Mouse (Mus musculus): ENCODE results near the gene Kif23. TPM values are rescaled to one million over a fixed set of nuclear protein-coding genes. Genes with fewer than 3 reads are reported as not detected.

Gene Kif23
- total and polyA plus RNA-seq, 2 experiments from 2014 or later: 4.4 to 5.8 TPM

DNA sequence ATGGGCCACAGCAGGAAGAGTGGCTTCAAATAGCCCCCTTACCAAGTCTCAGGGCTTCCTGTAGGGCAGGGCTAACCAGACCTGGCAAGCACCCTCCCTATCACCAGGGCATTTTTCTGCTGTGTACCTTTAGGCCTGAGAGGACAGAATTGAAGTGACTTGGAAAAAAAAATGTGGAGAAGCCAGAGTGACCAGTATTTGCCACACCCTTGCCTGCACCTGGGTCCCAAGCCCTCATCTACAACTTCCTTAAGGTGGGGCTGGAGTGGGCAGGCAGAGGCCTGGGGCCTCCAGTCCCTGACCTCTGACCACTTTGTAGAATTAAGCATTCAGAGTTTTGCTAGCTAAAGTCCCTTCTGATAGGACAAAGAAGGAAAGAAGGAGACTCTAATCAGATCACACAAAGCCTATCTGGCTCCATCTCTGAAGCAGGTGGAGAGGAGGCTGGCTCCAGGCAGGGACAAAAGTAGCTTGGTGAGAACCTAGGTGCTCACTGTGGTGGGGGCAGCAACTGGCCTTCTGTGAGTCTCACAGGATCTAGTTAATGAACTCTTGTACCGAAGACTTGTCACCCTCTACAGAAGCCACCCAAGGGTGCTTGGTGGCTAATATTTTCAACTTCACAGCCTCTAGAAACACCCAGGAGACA, 13.5 kb upstream of the Kif23 start:
- H3K9ac ChIP-seq (replicated peaks; ENCODE audit: low read length, poor library complexity, severe bottlenecking): no peak overlapping the region
- ATAC-seq (ENCODE audit: low FRiP score): no peak
- 82% methylated on average over 1 of the region's 1 CpGs for WGBS

DNA sequence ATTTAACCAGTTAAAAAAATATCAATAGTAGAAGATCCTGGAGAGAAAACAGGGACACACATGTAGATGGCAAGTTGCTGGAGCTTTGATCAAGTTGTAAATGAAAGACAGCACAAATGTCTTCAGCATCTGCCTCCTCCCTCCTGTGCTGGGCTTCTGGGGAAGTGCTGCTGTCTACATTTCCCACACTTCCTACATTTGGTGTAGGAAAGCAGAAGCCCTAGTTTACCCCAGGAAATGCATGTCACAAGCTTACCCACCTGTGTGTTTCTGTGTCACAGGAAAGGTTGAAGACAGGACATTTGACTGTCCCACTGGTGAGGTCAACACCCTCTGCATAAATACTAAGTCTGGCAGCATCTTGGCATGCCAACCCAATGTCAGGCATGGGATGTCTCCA, 8.1 kb upstream of the Kif23 start:
- H3K4me2 ChIP-seq (ENCODE audit: low read depth, low read length, poor library complexity, severe bottlenecking): no peak overlapping the region
- no peak for TF ChIP-seq CTCF (IDR thresholded peaks at IDR 0.05)
- H3K4me1 ChIP-seq (ENCODE audit: insufficient read depth, low read length): no peaks in the 10 kb centered on the region
- H3K36me3 ChIP-seq (ENCODE audit: insufficient read depth, low read length): no peaks in the 10 kb centered on the region
- H3K9ac ChIP-seq (replicated peaks; ENCODE audit: low read length, poor library complexity, severe bottlenecking): no peak overlapping the region
- DNase-seq (ENCODE audit: low spot score) (no peak), ATAC-seq (ENCODE audit: low FRiP score) (no peak)
- no peaks in the 10 kb centered on the region for H3K27me3 ChIP-seq (ENCODE audit: insufficient read depth, low read length)
- H3K4me3 ChIP-seq (ENCODE audit: low read depth, low read length): no peak overlapping the region
- H3K9me3 ChIP-seq (ENCODE audit: low read length): no peaks in the 10 kb centered on the region
- no peak overlapping the region for H3K27ac ChIP-seq (ENCODE audit: low read depth, low read length)

More for the DNA sequence above, 13.5 kb upstream of the Kif23 start:
- no peaks in the 10 kb centered on the region for H3K4me1 ChIP-seq (ENCODE audit: insufficient read depth, low read length)
- no peaks in the 10 kb centered on the region for H3K36me3 ChIP-seq (ENCODE audit: insufficient read depth, low read length)
- no peaks in the 10 kb centered on the region for H3K27me3 ChIP-seq (ENCODE audit: insufficient read depth, low read length)
- H3K9me3 ChIP-seq (ENCODE audit: low read length): no peaks in the 10 kb centered on the region
- no peak overlapping the region for H3K4me2 ChIP-seq (ENCODE audit: low read depth, low read length, poor library complexity, severe bottlenecking)
- H3K27ac ChIP-seq (ENCODE audit: low read depth, low read length): no peak overlapping the region
- H3K4me3 ChIP-seq (ENCODE audit: low read depth, low read length): no peak overlapping the region
- no peak for DNase-seq (ENCODE audit: low spot score)
- no peak for TF ChIP-seq CTCF (IDR thresholded peaks at IDR 0.05)

DNA sequence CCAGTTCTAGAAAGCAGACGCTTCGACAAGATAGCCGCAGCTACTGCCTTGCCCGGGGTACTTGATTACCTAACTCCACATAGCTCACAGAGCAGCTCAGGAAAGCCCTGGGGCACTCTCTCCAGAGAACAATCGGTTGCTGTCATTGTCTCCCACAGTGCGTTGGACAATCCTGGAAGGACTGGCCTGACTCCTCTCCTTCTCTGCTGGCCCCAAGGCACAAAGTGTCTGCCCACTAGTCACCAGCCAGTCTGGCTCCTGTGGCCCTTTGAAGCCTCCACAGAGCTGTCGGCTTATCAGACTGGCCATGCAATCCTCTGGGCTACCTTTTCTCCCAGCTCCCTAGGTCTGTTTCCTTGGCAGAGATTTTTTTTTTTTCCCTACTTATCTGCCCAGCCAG, 5.7 kb upstream of the Kif23 start:
- no peak for TF ChIP-seq CTCF (IDR thresholded peaks at IDR 0.05)
- Histone ChIP-seq H3K9me3 (ENCODE audit: low read length) (no peaks in the 10 kb centered on the region), H3K9ac (replicated peaks; ENCODE audit: low read length, poor library complexity, severe bottlenecking) (no peak overlapping the region), H3K27me3 (ENCODE audit: insufficient read depth, low read length) (no peaks in the 10 kb centered on the region), H3K4me1 (ENCODE audit: insufficient read depth, low read length) (no peaks in the 10 kb centered on the region), H3K27ac (ENCODE audit: low read depth, low read length) (no peak overlapping the region), H3K4me2 (ENCODE audit: low read depth, low read length, poor library complexity, severe bottlenecking) (no peak overlapping the region), H3K4me3 (ENCODE audit: low read depth, low read length) (no peak overlapping the region), H3K36me3 (ENCODE audit: insufficient read depth, low read length) (no peaks in the 10 kb centered on the region)
- no peak for DNase-seq (ENCODE audit: low spot score)
- 54% methylated on average over 7 of the region's 7 CpGs for WGBS
- ATAC-seq (ENCODE audit: low FRiP score): no peak

DNA sequence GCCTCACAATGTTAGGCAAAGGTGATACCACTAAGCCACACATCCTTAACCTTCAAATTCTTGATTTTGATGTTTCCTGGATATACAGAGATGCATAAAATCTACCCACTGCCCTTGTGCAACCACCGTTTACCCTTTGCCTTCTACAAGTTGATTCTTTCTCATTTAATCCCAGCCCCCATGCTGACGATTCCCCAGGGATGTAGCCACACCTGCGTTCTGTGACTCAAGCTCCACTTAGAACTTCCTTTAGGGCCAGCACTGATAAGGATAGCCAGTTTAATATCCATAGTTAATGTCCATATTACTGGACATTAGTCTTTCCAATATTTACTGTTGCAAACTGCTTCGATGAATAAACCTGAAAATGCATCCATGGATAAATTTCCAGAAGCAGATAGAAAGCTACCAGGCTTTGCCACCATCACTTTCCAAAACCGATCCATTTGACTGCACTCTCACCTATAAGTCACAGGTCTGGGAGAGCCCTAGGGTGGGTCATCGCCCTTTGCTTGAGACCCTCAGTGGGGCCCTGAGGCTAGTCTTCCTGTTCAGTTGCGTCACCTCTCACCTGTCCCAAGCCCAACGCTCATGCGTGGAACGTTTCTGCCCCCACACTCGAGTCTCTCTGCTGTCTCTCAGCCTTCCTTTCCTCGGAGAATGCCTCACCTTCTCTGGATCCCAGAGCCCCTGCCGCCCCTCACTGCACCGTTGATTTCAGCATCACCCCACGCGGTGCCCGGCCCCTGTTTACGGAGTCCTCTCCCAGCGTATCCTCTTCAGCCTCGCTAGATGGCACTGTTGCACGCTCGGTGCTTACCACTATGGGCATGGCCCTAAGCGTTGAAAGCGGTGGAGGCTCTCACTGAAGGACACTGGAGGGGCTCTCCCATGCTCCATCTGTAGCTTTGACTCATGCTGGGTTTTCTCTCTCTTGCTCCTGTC, 1.1 kb upstream of the Kif23 start:
- ATAC-seq (ENCODE audit: low FRiP score): peak; percentile 77
- Histone ChIP-seq H3K9ac (replicated peaks; ENCODE audit: low read length, poor library complexity, severe bottlenecking) (peak overlapping the region; percentile 54; the same call in 1 of the 2 replicates), H3K36me3 (ENCODE audit: insufficient read depth, low read length) (no peaks in the 10 kb centered on the region), H3K4me2 (ENCODE audit: low read depth, low read length, poor library complexity, severe bottlenecking) (peak overlapping the region; percentile 100), H3K4me1 (ENCODE audit: insufficient read depth, low read length) (no peaks in the 10 kb centered on the region), H3K9me3 (ENCODE audit: low read length) (no peaks in the 10 kb centered on the region), H3K27ac (ENCODE audit: low read depth, low read length) (no peak overlapping the region), H3K27me3 (ENCODE audit: insufficient read depth, low read length) (no peaks in the 10 kb centered on the region), H3K4me3 (ENCODE audit: low read depth, low read length) (peak overlapping the region; percentile 62)
- peak; percentile 94 for DNase-seq (ENCODE audit: low spot score)
- 5% methylated on average over 24 of the region's 24 CpGs for WGBS
- peak; percentile 97 for TF ChIP-seq CTCF (IDR thresholded peaks at IDR 0.05)

DNA sequence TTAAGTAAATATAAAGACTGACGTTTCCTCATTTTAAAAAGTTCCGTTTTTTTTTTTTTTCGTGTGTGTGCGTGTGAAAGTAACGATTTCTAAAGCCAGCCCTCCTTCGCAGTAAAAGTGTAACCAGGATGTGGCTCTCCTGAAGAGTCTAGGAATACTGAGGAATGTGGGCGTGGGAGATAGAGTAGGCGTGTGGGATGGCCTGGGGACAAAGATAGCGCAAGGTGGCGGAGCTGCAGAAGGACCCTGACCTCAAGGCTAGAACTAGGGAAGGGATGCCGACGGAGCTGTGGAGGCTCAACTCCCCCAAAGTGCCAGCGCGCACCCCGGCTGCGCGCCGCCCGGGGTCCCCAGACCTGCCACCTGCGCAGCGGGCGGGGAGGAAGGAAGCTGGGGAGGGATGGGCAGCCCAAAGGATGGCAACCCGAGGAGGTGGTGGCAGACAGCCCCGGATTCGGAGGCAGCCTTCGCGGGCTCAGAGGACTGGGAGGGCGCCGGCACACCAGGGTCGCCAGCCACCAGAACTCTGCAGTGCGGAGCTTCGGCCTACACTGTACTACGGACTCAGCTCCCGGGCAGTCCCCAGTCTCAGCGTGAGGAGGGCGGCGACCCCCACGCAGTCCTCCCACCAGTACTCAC, 482 bp downstream of the Kif23 start:
- Histone ChIP-seq H3K27ac (ENCODE audit: low read depth, low read length) (no peak overlapping the region), H3K4me3 (ENCODE audit: low read depth, low read length) (peak overlapping the region; percentile 62), H3K9ac (replicated peaks; ENCODE audit: low read length, poor library complexity, severe bottlenecking) (peak overlapping the region; percentile 48; the same call in 1 of the 2 replicates), H3K27me3 (ENCODE audit: insufficient read depth, low read length) (no peaks in the 10 kb centered on the region), H3K9me3 (ENCODE audit: low read length) (no peaks in the 10 kb centered on the region), H3K4me1 (ENCODE audit: insufficient read depth, low read length) (no peaks in the 10 kb centered on the region), H3K4me2 (ENCODE audit: low read depth, low read length, poor library complexity, severe bottlenecking) (peak overlapping the region; percentile 100), H3K36me3 (ENCODE audit: insufficient read depth, low read length) (no peaks in the 10 kb centered on the region)
- ATAC-seq (ENCODE audit: low FRiP score) (peak; percentile 68), DNase-seq (ENCODE audit: low spot score) (no peak)
- WGBS: under 1% methylated on average over 35 of the region's 38 CpGs
- TF ChIP-seq CTCF (IDR thresholded peaks at IDR 0.05): no peak

Data from midbrain, postnatal 0 days (tissue).